Mouse (Mus musculus): ENCODE measurements around the gene Il34. TPM values are rescaled to one million over a fixed set of nuclear protein-coding genes. Genes with fewer than 3 reads are reported as not detected.

Il34 gene
- polyA plus RNA-seq, 1 experiment from 2014 or later, result 1.3 TPM

DNA sequence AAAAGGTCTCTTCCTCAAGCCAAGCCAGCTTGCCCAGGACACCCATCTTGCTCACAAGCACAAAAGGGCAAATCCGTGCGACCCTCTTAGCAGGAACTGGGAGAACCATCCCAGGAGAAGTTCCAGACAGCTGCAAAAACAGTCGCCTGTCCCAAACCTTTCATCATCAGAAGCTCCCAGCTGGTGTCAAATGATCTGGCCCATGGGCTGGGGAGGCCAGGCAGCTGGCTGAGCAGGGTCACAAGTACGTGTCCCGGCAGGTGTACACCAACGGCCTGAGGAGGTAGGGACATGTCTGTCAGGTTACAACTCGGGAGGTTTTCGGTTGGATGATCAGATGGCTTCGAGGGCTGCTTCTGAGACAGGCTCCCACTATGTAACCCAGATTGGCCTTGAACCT is 59.1 kb downstream of the Il34 start:
- Histone ChIP-seq H3K9ac (no peak overlapping the region), H3K4me3 (no peak overlapping the region), H3K4me2 (no peak overlapping the region), H3K4me1 (no peaks in the 10 kb centered on the region), H3K36me3 (ENCODE audit: poor library complexity, severe bottlenecking) (no peaks in the 10 kb centered on the region), H3K9me3 (replicated peaks) (no peaks in the 10 kb centered on the region), H3K27ac (no peak overlapping the region), H3K27me3 (no peaks in the 10 kb centered on the region)
- ATAC-seq, result no peak
- 81% methylated on average over 9 of the region's 9 CpGs for WGBS

DNA sequence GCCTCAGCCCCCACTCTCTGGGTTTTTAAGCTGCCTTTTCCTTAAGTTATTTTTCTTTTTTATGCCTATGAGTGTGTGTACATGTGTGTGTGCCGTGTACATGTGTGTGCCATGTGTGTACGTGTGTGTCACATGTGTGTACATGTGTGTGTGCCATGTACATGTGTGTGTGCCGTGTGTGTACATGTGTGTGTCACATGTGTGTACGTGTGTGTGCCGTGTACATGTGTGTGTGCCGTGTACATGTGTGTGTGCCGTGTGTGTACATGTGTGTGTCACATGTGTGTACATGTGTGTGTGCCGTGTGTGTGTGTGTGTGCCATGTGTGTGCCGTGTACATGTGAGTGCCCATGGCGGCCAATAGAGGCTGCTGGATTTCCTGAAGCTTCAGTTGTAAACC is 60.6 kb downstream of the Il34 start:
- Histone ChIP-seq H3K36me3 (ENCODE audit: poor library complexity, severe bottlenecking) (peaks cover 6% of the 10 kb centered on the region), H3K4me3 (no peak overlapping the region), H3K9ac (no peak overlapping the region), H3K9me3 (replicated peaks) (no peaks in the 10 kb centered on the region), H3K27ac (no peak overlapping the region), H3K4me1 (no peaks in the 10 kb centered on the region), H3K4me2 (no peak overlapping the region), H3K27me3 (no peaks in the 10 kb centered on the region)
- no peak for ATAC-seq
- WGBS, result 94% methylated on average over 10 of the region's 10 CpGs

DNA sequence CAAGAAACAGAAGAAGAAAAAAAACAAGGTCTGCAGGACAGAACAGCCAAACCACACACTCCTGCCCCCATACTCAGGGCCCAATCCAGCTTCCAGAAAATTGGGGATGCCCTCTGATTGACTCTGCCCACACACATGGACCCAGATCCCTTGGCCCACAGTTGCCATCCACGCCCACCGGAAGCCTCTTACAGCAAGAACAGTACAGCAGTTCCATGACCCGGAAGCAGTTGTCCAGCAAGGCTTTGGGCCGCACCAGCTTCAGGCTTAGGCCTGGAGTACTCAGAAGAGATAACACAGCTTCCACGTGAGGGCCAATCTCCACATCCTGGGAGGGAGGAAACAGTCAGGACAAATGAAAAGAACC is 63.3 kb downstream of the Il34 start:
- H3K27me3 ChIP-seq, result no peaks in the 10 kb centered on the region
- no peak overlapping the region for H3K4me3 ChIP-seq
- no peak for ATAC-seq
- no peaks in the 10 kb centered on the region for H3K9me3 ChIP-seq (replicated peaks)
- no peaks in the 10 kb centered on the region for H3K4me1 ChIP-seq
- 85% methylated on average over 5 of the region's 5 CpGs for WGBS
- no peak overlapping the region for H3K27ac ChIP-seq
- H3K36me3 ChIP-seq (ENCODE audit: poor library complexity, severe bottlenecking), result peaks cover 34% of the 10 kb centered on the region
- no peak overlapping the region for H3K9ac ChIP-seq
- no peak overlapping the region for H3K4me2 ChIP-seq

DNA sequence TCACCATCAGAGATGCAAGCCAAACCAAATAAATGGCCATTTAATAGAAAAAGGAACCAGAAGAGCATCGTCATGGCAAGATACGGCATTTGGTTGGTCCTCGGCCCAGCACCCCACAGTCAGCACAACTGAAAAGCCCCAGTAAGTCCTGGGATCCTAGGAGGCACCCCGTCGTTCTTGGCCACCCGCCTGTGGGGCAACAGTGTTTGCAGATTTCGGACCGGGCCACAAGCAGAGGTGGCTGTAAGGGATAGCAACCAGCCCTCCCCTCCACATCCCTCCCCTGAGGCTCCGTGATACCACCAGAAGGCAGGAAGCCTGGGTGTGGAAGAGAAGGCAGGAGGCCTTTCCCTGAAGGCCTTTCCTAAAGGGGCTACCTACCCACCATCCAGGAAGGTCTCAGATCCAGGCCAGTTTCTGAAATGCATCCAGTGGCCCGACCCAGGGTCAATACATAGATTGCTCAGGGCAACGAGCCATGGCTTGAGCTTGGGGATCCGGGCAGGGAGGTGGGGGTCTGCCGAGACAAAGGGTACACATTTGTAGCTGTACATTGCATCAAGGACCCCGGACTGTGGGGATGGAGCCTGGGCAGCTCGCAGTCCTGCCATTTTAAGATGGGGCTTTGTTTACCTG is 63.8 kb downstream of the Il34 start:
- no peaks in the 10 kb centered on the region for H3K9me3 ChIP-seq (replicated peaks)
- WGBS, result 87% methylated on average over 15 of the region's 15 CpGs
- H3K4me2 ChIP-seq, result no peak overlapping the region
- no peak overlapping the region for H3K4me3 ChIP-seq
- peaks cover 39% of the 10 kb centered on the region for H3K36me3 ChIP-seq (ENCODE audit: poor library complexity, severe bottlenecking)
- no peaks in the 10 kb centered on the region for H3K4me1 ChIP-seq
- no peak for ATAC-seq
- H3K27me3 ChIP-seq, result no peaks in the 10 kb centered on the region
- H3K9ac ChIP-seq, result no peak overlapping the region
- no peak overlapping the region for H3K27ac ChIP-seq

DNA sequence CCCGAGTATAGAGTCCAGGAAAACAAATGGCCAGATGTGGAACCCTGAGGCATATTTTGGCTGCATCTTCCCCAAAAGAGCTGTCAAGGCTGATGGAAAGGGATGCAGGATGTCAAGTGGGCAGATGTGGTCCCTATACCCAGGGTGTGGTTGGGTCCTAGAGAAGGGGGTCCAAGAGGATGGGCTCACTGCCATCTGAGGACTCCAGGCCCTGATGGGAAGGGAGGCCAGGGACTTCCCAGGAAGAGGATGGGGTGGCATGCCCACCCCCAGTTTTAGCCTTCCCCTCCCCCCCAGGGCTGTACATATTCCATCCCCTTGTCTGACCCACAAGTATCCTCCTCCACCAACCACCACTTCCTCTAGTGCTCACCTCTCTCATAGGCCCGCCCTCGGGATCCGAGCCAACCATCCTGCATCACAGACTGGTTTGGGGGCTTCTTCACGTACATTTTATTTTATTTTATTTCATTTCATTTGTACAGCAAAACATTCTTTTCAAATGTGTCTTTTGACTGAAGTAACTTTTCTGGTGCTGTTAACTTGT is 65.0 kb downstream of the Il34 start:
- no peaks in the 10 kb centered on the region for H3K9me3 ChIP-seq (replicated peaks)
- no peak overlapping the region for H3K27ac ChIP-seq
- H3K4me1 ChIP-seq, result no peaks in the 10 kb centered on the region
- no peaks in the 10 kb centered on the region for H3K27me3 ChIP-seq
- no peak overlapping the region for H3K4me2 ChIP-seq
- no peak for ATAC-seq
- no peak overlapping the region for H3K9ac ChIP-seq
- no peak overlapping the region for H3K4me3 ChIP-seq
- peaks cover 50% of the 10 kb centered on the region for H3K36me3 ChIP-seq (ENCODE audit: poor library complexity, severe bottlenecking)
- WGBS, result 93% methylated on average over 5 of the region's 5 CpGs

DNA sequence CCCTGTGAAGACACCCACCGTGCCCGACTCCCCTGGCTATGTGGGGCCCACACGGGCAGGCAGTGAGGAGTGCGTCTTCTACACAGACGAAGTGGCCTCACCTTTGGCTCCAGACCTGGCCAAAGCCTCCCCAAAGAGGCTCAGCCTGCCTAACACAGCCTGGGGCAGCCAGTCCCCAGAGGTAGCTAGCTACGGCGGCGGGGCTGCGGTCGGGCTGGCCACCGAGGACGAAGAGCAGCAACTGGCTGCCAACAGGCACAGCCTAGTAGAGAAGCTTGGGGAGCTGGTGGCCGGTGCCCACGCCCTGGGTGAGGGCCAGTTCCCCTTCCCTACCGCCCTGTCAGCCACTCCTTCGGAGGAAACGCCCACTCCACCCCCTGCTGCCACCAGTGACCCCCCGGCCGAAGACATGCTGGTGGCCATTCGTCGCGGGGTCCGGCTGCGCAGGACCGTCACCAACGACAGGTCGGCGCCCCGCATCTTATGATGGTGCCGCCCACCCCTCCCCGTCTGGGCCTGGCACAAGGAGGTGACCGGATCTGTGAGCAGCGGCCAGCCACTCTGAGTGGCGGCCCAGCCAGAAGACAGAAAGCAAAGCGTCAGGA is 67.0 kb downstream of the Il34 start:
- Histone ChIP-seq H3K36me3 (ENCODE audit: poor library complexity, severe bottlenecking) (peaks cover 62% of the 10 kb centered on the region), H3K9me3 (replicated peaks) (no peaks in the 10 kb centered on the region), H3K4me3 (no peak overlapping the region), H3K27ac (no peak overlapping the region), H3K4me2 (no peak overlapping the region), H3K9ac (no peak overlapping the region), H3K4me1 (no peaks in the 10 kb centered on the region), H3K27me3 (no peaks in the 10 kb centered on the region)
- ATAC-seq, result no peak
- WGBS, result 90% methylated on average over 31 of the region's 35 CpGs

DNA sequence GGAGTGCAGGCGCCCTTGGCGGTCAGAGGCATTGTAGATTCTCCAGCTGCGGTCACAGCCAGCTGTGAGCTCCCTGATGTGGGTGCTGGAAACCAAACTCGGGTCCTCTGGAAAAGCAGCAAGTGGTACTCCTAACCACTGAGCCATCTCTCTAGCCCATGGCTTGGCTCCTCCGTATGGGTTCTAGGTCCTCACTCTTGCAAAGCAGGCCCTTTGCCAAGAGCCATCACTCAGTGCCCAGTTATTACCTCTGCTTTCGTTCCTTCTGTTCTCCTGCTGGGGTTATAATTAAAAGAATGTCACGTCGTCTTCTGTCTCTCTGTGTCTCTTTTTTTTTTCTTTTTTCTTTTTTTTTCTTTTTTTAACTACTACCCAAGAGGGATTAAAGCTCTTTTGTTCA is 72.7 kb downstream of the Il34 start:
- Histone ChIP-seq H3K36me3 (ENCODE audit: poor library complexity, severe bottlenecking) (peaks cover 85% of the 10 kb centered on the region), H3K4me2 (no peak overlapping the region), H3K9ac (no peak overlapping the region), H3K27me3 (no peaks in the 10 kb centered on the region), H3K4me3 (no peak overlapping the region), H3K27ac (no peak overlapping the region), H3K9me3 (replicated peaks) (no peaks in the 10 kb centered on the region), H3K4me1 (no peaks in the 10 kb centered on the region)
- ATAC-seq, result no peak
- WGBS, result 91% methylated on average over 8 of the region's 8 CpGs

DNA sequence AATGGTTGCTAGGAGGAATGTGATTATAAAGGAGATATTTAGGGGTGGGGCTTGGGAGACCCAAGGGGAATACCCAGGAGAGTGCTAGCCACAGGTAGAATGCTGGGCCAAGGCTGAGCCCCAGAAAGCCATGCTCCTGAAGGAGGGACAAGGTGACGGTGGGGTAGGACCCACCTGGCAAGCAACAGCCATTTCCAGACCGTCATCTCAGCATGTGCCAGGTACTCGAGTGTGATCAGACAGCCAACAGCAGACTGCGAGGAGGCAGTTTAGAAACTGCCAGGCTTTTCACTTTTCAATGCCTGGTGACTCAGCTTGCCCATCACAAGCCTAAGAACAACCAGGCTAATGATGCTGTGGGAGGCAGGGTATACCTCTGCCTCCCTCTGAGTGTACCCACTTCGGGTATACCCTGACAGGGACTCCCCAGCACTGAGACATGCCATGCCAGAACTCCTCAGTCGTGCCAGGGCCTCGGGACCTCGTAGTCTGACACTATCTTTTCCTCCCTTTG is 74.3 kb downstream of the Il34 start:
- no peak for ATAC-seq
- Histone ChIP-seq H3K4me1 (peaks cover 6% of the 10 kb centered on the region; the same call in 1 of the 2 replicates), H3K27ac (no peak overlapping the region), H3K36me3 (ENCODE audit: poor library complexity, severe bottlenecking) (peaks cover 83% of the 10 kb centered on the region), H3K9ac (no peak overlapping the region), H3K27me3 (no peaks in the 10 kb centered on the region), H3K4me3 (no peak overlapping the region), H3K9me3 (replicated peaks) (no peaks in the 10 kb centered on the region), H3K4me2 (no peak overlapping the region)
- WGBS, result 96% methylated on average over 8 of the region's 8 CpGs

DNA sequence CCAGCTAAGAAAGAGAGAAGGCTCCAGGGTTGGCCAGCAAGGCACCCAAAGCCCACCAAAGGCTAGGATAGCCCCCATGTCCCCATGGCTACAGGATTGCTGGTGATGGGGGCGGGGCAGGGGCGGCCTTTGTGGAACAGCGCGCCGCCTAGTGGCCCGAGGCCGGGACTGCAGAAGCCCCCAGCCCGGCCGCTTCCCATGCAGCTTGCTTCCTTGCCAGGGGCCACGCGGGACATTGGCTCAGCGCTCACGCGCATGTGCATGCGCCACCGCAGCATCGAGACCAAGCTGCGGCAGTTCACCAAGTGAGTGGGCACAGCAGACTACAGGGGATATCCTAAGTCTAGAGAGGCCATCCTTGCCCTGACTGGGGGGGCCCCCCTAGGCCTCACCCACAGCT is 78.8 kb downstream of the Il34 start:
- no peaks in the 10 kb centered on the region for H3K9me3 ChIP-seq (replicated peaks)
- no peak overlapping the region for H3K4me3 ChIP-seq
- H3K27me3 ChIP-seq, result no peaks in the 10 kb centered on the region
- H3K4me2 ChIP-seq, result peak overlapping the region; percentile 13; the same call in 1 of the 2 replicates
- peaks cover 64% of the 10 kb centered on the region for H3K36me3 ChIP-seq (ENCODE audit: poor library complexity, severe bottlenecking)
- peaks cover 44% of the 10 kb centered on the region for H3K4me1 ChIP-seq
- H3K27ac ChIP-seq, result no peak overlapping the region
- ATAC-seq, result peak; percentile 23
- 8% methylated on average over 18 of the region's 18 CpGs for WGBS
- H3K9ac ChIP-seq, result peak overlapping the region; percentile 31

DNA sequence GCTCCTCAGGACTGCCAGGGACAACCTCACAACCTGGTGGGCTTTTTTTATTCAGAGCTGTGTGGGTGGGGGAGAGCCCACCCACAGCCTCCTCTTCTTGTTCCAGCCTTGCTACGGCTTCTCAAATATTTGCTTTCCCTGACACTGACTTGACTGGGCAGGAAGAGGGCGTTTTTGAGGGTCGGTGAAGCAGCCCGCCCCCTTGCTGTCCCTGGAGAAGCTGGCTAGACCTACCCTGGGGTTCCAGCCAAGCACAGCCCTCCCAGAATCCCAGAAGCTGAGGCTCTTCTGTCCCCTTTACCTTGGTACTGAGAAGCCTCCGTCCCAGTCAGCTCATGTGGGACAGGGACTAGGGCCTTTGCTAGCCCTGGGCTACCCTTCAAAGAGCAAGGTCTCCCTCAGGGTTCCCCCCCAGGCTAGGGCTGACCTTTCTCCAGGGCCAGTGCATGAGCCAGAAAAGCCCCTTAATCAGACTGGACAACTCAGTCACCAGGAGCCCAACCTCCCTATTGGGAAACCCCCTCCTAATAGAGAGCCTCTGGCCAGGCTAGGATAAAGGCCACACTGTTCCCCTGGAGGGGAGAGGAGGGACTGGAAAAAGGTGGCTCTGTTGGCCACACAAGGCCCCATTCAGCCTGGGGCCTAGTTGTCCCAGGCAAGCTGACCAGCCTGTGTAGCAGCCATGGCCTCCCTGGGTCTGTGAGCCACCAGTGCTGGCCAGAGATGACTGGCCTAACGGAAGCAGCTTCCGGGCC is 80.5 kb downstream of the Il34 start:
- Histone ChIP-seq H3K4me2 (peak overlapping the region; percentile 14), H3K4me1 (peaks cover 51% of the 10 kb centered on the region), H3K9ac (peak overlapping the region; percentile 51), H3K27me3 (no peaks in the 10 kb centered on the region), H3K9me3 (replicated peaks) (no peaks in the 10 kb centered on the region), H3K27ac (peak overlapping the region; percentile 25; the same call in 1 of the 2 replicates), H3K4me3 (no peak overlapping the region), H3K36me3 (ENCODE audit: poor library complexity, severe bottlenecking) (peaks cover 48% of the 10 kb centered on the region)
- no peak for ATAC-seq
- WGBS, result 35% methylated on average over 7 of the region's 7 CpGs

DNA sequence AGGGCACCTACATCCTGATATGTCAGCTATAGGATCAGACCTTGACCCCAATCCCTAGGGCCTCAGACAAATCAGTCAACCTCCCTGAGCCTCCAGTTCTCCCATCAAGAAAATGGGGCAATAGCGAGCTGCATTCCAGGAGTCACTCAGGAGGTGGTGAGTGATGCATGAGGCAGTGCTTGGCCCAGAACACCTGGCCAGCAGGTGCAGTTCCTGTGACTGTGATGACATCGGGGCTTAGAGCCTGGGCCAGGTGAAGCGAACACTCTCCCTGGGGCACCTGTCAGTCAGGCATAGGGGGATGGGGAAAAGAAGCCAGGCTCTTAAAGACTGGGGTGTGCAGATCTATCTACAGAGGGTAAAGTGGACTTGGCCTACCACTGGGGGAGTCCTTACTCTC is 81.2 kb downstream of the Il34 start:
- Histone ChIP-seq H3K4me1 (peaks cover 59% of the 10 kb centered on the region), H3K27ac (no peak overlapping the region), H3K4me3 (no peak overlapping the region), H3K36me3 (ENCODE audit: poor library complexity, severe bottlenecking) (peaks cover 40% of the 10 kb centered on the region), H3K9me3 (replicated peaks) (no peaks in the 10 kb centered on the region), H3K9ac (0 out of 2 replicates have a peak overlapping the region, but pooled peaks have one; percentile 92), H3K4me2 (peak overlapping the region; percentile 1; the same call in 1 of the 2 replicates), H3K27me3 (no peaks in the 10 kb centered on the region)
- WGBS, result 80% methylated on average over 3 of the region's 3 CpGs
- no peak for ATAC-seq

DNA sequence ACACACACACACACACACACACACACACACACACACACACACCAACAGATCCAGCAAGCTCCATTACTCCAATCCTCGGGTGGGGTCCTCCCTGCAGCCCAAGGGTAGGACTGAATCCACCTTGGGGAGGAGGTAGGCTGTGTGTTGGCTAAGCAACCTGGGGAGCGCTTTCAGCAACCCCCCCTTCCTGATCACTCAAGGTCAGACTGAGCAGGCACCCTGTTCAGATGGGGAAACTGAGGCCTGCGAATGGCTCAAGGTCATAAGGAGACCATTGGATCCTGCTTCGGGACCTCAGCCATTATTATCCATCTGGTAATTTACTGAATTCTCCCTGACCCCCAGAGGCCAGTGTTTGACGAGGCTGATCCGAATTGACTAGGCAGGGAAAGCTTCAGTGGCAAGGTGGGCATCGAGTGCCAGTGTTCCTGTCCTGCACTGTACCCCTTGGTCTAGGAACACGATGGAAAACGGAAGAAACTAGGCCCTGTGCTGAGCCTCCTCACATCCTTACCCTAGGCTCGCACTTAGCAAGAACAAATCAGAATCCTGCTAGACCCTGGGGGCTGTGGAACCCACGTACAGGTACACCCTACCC is 83.2 kb downstream of the Il34 start:
- peak overlapping the region; percentile 92 for H3K9ac ChIP-seq
- H3K27ac ChIP-seq, result 0 out of 2 replicates have a peak overlapping the region, but pooled peaks have one; percentile 35
- H3K27me3 ChIP-seq, result no peaks in the 10 kb centered on the region
- peak overlapping the region; percentile 75 for H3K4me2 ChIP-seq
- 49% methylated on average over 11 of the region's 11 CpGs for WGBS
- H3K4me1 ChIP-seq, result peaks cover 70% of the 10 kb centered on the region
- peak overlapping the region; percentile 76 for H3K4me3 ChIP-seq
- peaks cover 20% of the 10 kb centered on the region for H3K36me3 ChIP-seq (ENCODE audit: poor library complexity, severe bottlenecking)
- no peak; the same call in 1 of the 2 replicates for ATAC-seq
- no peaks in the 10 kb centered on the region for H3K9me3 ChIP-seq (replicated peaks)

Data from forebrain, embryonic 13.5 days (tissue).